Mouse (Mus musculus) left cerebral cortex, adult 11 months (tissue): Measurements from ENCODE around the gene Ftl1.

Experiments used
- DNase-seq: peaks from one replicate; pipeline ENCODE4 v3.0.0; 2022; ENCODE audit warnings: low spot score

Gene Ftl1

DNA sequence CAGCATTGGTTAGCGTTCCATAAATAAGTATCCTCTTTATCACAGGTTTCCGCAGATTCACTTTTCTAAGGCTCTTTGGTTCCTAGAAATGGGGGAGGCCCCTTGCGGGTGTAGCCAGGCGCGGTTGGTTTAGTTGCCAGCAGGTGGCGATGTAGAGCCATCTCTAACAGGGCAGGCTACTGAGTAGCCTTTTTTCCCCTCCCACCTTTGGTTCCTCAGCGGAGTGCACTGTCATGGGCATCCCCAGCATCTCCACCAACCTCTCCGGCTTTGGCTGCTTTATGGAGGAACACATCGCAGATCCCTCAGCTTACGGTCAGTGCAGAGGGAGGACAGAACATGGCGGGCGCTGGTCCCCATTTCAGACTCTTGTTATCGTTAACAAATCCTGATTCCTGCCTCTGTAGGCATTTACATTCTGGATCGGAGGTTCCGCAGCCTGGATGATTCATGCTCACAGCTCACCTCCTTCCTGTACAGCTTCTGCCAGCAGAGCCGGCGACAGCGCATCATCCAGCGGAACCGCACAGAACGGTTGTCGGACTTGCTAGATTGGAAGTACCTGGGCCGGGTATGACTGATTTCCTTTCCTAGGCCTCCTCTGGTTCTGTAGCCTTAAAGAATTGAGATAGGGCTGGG lies 8.2 kb downstream of the Ftl1 start:
- DNase-seq, result peak; percentile 80

DNA sequence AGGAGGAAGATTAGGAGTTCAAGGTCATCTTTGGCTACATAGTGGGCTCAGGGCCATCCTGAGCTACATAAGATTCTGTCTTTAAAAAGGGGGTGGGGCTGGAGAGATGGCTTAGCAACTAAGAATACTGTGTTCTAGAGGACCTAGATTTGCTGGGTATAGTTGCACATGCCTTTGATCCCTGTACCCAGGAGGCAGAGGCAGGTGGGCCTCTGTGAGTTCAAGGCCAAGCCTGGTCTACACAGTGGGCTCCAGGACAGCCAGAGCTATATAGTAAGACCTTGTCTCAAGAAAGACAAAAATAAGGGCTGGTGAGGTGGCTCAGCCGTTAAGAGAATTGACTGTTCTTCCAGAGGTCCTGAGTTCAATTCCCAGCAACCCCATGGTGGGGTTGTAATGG lies 9.7 kb downstream of the Ftl1 start:
- no peak for DNase-seq

DNA sequence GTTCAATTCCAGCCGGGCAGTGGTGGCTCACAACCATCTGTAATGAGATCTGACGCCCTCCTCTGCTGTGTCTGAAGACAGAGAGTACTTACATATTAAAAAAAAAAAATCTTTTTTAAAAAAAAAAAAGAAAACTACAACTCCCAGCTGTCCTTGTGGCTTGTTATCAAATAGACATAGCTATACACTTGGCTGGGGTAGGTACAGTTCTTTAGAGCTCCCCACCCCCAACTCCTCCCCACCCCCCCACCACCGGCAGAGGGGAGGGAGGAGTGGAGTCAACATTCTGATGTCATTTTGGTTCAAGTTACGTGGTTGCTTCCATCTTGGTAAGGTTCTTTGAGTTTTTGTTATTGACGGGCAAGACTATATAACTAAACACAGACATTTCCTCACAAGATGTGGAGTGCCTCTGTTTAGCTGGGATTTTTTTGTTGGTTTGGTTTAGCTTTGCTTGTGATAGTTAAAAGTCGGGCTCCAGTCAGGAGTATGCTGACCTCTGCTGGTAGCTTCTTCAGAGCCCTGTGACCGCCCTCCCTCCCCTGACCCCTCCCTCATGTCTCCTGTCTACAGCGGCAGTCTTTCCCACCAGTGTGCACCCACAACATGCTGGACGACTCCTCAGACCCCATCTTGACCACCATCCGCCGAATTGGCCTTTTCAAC lies 12.2 kb downstream of the Ftl1 start:
- DNase-seq, result no peak

DNA sequence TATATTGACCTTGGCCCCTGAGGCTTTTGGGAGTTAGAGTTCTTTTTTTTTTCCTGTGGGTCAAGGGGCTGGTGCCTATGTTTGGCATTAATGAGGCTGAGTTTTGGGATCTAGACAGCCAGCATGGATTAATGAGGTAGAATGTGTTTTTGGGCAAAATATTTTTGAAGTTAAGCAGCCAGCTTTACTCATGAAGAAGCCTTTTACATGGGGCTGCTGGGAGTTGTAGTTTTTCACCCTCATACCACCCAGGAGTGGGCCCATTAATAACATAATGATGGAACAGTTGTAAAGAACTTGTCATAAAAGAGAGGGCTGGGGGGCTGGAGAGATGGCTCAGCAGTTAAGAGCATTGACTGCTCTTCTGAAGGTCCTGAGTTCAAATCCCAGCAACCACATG lies 13.1 kb downstream of the Ftl1 start:
- DNase-seq, result no peak

DNA sequence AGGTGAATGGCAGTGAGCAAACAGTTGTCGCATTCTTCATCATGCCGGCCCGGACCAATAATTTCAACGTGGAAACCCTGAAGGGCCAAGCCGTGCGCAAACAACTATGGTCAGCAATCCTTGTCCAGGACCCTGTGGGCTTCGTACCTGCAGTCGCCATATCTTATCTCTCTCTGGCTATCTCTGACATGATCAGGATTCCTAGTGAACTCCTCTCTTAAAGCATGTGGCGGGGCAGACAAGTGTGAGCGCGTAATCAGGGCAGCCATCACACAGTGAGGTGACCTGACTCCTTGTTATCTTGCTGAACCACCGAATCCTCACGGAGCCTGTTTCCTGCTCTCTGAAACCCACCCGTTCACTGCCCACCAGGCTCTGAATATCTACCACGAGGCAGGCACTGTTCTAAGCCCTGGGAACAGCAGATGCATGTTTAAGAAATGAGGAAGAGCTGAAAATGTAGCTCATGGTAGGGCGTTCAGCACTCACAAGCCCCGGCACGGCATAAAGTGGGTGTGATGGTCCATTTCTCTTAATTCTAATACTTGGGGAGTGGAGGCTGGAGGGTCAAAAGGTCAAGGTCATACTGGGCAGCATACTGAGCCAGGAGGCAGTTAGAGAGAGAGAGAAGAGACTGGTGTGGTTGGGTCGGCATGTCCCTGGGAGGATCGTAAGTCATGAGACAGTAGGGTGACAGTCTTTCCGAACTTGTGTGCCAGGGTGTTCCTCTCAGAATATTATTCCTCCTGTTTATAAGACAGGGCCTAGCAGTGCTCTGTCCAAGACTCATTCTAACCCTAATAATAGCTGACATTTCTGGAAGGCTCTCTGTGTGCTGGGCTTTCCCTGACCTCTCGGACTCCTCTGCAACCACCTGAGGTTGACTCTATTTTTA lies 15.9 kb downstream of the Ftl1 start:
- DNase-seq, result no peak

DNA sequence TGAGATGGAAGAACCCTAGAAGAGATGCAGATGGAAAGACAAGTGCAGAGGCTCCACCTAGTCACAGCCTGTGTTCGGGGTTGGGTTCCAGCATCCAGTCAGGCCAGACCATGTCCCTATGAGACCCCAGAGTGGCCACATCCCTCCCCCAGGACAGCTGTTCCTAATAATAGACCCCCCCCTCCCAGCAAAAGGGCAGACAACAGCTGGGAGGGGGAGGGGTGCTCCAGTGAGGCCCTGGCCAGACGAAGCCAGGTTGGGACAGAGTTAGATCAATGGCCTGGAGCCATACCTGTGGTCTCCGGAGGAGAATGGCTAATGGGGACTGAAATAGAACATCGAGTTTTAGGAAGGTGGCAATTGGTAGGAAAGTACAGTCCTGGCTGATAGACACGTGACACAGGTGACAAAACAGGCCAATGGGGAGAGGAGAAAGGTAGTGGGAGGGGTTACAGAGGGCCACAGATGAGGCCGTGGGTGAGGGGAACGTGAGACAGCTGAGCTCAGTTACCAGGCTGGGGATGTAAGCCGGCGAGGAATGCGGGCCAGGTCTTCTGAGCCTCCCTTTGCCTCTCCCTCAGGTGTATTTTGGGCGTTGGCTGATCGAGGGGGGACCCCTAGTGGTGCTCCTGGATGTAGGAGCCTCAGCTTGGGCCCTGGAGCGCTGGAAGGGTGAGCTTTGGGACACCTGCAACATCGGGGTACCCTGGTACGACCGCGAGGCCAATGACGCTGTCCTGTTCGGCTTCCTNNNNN lies 22.0 kb downstream of the Ftl1 start, which contains the start of gene Ruvbl2:
Gene Ruvbl2 (minus strand): TSS at position 576 of the 756 bp plus-strand sequence.
- no peak for DNase-seq

DNA sequence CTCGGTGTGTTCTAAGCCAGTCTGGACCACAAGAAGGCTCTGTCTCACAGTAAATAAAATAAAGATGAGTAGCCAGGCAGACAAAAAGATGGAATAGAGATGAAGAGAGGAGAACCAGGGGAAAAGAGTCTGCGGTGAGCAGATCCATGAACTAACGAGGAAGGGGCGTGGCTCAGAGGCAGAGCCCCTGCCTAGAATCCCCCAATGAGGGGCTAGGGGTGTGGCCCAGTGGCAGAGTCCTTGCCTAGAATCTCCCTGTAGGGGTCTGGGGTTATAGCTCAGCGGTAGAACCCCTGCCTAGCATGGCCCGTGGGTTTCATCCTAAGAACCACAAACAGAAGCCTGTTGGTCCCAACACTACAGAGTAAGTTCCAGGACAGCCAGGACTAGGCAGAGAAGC lies 22.6 kb downstream of the Ftl1 start:
- no peak for DNase-seq

DNA sequence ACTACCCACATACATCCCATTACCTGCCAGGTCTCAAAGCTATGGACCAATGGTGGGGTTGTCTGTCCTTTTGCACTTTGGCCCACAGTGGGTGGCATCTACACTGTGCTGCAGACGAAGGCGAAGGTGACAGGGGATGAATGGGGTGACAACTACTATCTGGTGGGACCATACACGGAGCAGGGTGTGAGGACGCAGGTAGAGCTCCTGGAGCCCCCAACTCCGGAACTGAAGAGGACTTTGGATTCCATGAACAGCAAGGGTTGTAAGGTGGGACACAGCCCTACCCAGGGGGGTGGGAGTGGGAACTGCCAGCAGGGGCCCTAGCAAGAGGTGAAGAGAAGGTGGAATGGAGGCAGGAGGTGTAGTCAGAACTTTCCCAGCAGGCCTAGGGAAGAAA lies 23.2 kb downstream of the Ftl1 start:
- no peak for DNase-seq

DNA sequence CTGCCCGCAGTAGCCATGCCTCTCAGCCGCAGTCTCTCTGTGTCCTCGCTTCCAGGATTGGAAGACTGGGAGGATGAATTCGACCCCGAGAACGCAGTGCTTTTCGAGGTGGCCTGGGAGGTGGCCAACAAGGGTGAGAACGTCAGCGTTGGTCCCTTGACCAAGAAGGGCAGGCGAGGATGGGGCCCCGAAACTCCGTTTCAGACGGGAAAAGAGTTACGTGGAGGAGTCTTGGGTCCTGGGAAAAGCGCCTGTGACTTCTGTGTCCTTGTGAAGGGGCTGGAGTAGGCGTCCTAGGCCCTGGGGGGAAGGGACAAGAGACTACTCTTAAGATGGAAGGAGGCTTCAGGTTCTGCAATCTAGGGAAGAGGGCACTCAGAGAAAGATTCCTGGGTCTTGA lies 24.6 kb downstream of the Ftl1 start:
- DNase-seq, result no peak

DNA sequence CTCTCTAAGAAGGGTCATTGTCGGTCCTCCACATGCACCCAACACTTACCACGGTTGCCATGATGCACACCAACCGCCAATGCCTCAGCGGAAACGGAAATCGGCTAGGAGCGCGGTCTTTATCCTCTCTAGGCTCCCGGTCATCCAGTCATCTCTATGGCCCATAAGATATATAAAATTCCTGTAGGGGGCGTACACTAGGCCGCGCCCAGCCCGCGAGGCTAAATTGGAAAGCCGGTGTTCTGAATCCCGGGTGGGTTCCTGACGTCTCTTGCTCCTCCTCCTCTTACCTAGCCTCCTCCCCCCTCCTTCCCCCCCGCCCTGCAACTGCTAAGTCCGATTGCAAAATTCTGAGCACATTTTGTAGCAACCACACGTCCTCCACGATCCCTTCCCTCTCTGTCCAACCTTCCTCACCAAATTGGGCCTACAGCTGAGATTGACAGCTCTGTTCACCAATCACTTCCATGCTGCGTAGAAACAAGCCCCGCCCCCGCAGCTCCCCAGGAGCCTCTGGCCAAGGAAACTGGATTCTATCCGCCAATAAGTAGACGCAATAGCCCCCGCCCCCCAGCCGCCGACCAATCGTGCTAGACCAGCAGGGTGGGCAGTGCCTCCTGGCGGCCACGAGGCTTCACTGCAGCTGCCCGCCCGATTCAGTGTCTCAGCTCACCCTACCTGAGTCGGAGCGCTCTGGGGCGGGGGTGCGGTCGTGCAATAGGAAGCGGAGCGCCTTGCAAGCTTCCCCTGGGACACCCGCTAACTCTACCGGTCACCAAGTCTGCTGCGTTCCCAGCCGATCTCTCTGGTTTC lies 25.3 kb downstream of the Ftl1 start, which contains the start of gene Gys1:
Gene Gys1 (plus strand): TSS at position 642 of the 813 bp plus-strand sequence.
- peak; percentile 100 for DNase-seq

DNA sequence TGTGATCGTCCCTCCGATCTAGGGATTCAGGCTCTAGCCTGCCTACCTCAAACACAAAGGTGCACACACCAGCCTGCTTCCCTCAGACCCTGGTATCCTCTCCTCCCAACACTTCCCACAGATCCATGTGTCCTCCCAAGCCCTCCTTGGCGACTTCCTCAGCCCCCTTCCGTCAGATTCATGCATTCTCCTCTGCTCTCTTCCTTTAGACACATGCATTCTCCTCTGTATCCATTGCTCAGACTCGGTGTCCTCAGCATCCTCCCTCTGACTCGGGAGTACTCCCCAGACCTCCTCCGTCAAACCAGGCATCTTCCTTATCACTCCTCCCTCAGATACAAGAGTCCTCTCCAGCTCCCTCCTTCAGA lies 25.9 kb downstream of the Ftl1 start:
- no peak for DNase-seq

DNA sequence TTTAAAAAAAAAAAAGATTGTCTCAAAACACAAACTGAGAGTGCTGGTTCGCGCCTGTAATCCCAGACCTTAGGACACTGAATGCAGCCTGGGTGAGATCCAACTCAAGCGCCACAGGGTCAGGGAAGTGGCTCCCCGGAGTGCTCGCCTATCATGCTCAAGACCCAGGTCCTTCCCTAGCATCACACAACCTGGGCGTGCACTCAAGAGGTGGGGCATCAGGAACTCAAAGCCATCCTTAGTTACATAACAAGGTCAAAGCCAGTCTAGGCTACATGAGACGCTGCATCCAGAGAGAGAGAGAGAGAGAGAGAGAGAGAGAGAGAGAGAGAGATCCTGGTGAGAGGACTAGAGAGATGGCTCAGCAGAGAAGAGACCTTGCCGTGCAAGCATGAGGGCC lies 33.1 kb downstream of the Ftl1 start:
- no peak for DNase-seq

DNA sequence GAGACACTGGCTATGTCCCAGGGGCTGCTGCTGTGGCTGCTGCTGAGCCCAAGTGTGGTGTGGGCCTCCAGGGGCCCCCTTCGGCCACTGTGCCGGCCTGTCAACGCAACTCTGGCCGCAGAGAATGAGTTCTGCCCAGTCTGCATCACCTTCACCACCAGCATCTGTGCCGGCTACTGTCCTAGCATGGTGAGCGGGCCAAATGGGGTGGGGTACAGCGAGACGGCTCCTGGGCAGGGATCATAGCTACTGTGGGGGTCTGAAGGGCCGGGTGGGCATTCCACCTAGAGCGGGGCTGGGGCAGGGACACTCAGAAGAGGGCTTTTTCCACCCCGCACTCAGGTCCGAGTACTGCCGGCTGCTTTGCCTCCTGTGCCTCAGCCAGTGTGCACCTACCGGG lies 38.5 kb downstream of the Ftl1 start:
- no peak for DNase-seq

DNA sequence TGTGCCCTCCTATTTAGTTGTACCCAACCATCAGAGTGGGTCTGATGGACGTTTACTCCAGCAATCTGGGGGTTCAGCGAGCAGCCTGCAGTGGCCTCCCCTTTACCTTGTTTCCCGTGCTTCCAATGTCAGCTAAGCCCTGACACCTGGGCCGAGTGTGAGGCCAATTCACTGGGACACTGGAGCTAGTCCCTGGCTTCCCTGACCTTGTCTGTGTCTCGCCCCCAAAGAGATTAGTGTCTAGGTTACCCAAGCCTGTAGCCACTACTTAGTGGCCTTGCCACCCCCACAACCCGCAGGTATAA lies 39.1 kb downstream of the Ftl1 start, which contains the start of gene Lhb:
Gene Lhb (plus strand): TSS at position 206 of the 305 bp plus-strand sequence.
- DNase-seq, result no peak

DNA sequence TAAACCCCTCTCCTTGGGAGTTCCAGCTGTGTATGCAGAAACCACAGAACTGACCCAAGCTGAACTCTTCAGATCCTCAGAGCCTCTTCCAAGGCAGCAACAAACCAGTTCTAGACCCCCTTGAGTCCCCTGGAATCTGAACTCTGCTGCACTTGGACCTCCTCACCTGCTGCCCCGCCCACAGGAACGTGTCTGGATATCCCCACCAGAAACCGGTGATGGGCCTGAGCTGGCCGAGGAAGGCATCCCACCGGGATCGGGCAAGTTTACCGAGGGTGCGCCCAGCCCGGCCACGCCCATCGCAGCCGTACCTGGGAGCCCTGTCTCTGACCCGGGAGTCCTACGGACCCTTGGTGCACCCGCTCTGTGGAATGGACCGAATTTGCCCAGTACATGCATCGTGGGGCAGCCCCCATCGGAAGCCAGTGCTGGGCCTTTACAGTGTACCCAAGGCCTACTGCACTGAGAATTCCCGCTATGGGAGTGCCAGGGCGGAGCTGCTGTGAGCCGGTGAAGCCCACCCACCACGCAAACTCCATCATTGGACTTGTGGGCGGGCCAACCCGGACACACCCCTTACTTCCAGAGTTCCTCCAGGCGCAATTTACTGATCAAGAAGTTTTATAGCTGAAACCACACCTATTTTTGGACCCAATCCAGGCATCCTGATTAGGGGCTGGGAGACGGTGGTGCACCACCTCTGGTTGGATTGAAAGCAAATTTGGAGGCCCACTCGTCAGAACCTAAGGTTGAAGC lies 39.6 kb downstream of the Ftl1 start:
- DNase-seq, result no peak

DNA sequence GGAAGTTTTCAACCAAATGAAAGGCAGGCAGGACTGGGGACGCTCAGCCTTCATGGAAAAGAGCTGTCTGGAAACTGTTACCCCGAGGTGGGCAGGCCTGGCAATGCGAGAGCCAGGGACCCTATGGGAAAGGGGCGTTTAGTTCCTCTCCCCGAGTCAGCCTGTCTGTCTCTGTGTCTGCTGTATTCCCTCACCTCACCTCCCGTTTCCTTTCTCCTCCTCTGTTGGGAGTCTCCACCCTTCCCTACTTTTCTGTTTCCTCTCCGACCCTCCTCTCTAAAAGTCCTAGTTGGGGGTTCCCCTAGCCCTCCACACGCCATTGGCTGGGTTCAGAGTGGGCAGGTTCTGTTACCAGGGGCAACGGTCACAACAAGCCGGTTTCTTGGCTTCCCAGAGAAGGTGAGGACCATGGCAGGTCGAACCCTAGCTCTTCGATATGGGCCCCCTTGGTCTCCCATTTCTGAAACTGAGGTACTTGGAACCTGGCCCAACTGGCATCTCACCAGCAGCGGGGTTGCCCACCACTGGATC lies 41.7 kb downstream of the Ftl1 start:
- DNase-seq, result no peak

DNA sequence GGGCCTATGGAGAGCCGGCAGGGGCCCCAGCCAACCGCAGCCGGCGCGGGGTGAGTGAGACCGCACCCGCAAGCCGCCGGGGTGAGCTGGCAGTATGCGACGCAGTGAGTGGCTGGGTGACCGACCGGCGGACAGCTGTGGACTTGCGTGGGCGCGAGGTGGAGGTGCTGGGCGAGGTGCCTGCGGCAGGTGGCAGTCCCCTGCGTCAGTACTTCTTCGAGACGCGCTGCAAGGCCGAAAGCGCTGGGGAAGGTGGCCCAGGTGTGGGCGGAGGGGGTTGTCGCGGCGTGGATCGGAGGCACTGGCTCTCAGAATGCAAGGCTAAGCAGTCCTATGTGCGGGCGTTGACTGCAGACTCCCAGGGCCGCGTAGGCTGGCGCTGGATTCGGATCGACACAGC lies 44.0 kb downstream of the Ftl1 start:
- no peak for DNase-seq

DNA sequence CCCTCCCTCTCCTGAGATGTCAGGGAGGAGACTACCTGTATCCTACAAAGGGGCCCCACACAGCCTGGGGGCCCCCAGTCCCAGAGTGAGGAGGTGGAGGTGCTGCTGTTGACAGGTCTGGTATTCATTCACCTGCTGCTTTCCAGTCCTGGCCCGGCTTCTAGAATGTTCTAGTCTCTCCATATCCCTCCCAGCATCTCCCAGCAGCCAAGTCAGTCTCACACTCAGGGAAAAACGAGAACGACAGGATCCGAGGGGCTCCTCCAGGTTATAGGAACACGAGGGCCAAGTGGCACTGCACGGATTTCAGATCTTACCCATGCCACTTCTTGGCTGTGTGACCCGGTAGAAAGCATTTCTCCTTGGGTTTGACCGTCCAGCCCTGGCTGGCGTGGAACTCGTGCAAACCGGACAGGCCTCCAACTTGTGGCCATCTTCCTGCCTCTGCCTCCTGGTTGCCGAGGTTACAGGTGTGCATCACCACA lies 44.9 kb downstream of the Ftl1 start:
- DNase-seq, result no peak

DNA sequence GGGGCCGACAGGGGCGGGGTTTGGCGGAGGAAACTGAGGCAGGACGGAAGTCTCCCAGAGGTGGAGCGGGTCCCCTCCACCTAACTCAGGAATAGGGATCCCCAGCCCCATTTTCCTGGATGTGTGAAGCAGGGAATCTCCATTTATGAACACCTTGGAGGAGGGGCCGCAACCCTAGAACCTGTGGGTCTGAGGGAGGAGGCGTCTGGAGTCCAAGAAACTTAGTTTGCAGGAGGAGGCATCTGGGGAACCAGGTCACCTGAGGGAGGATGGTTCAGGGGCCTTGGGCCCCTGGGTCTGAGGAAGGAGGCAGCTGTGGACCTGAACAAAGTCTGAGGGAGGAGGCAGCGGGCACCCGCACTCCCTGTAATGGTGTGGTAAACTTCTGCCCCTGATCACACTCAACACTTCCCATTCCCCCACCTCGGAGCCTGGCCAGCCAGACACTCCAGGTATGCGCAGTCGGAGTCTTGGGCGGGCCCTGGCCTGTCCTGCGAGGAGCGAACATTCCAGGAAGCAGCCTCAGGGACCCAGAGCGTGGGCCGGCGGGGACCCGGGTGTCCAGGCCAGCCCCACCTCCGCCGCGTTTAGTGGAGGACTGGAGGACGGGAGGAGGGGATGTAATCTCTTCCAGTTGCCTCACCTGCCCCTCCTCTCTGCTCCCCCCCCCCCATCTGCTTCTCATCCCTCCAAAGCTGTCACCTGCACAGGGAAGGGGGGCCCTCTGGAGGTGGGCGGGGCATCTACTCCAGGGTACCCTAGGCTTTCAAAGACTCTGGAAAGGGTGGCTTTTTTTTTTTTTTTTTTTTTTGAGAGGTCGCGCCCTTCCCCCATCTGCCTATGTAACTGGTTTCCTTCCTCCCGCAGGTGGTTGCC lies 45.6 kb downstream of the Ftl1 start:
- no peak for DNase-seq
